Mouse (Mus musculus) forebrain, postnatal 0 days (tissue): Measurements from ENCODE around the gene Fam83f. TPM values are rescaled to one million over a fixed set of nuclear protein-coding genes. Genes with fewer than 3 reads are reported as not detected.

Experiments used
- ATAC-seq: fragments of 200-750 bp; cut with Nextera tagmentation; 2 replicates; pipeline ENCODE4 v1.8.0; 2017; ENCODE audit warnings: mild to moderate bottlenecking, moderate library complexity
- DNase-seq: peaks from one replicate; pipeline ENCODE4 v3.0.0-alpha.2; 2015
- H3K27ac ChIP-seq: fragments of 300-500 bp; sonication (generic); 2 replicates; pipeline ENCODE4 v1.5.1; 2014; ENCODE audit warnings: low read depth, mild to moderate bottlenecking, antibody characterized with exemption, low read length, moderate library complexity, mixed read lengths
- H3K27me3 ChIP-seq: fragments of 300-500 bp; sonication (generic); 2 replicates; pipeline ENCODE4 v1.6.1; 2014; ENCODE audit warnings: mild to moderate bottlenecking, low read length, mixed read lengths; ENCODE audit not compliant: insufficient read depth
- H3K36me3 ChIP-seq: fragments of 300-500 bp; sonication (generic); 2 replicates; pipeline ENCODE4 v1.6.1; 2014; ENCODE audit warnings: mild to moderate bottlenecking, moderate library complexity; ENCODE audit not compliant: insufficient read depth
- H3K4me1 ChIP-seq: fragments of 300-500 bp; sonication (generic); 2 replicates; pipeline ENCODE4 v1.6.1; 2014; ENCODE audit warnings: antibody characterized with exemption; ENCODE audit not compliant: insufficient read depth
- H3K4me2 ChIP-seq: fragments of 300-500 bp; sonication (generic); 2 replicates; pipeline ENCODE4 v1.6.1; 2014; ENCODE audit warnings: low read depth, mild to moderate bottlenecking, moderate library complexity
- H3K4me3 ChIP-seq: fragments of 300-500 bp; sonication (generic); 2 replicates; pipeline ENCODE4 v1.5.1; 2014; ENCODE audit warnings: low read depth, low read length, mixed read lengths
- H3K9ac ChIP-seq: fragments of 300-500 bp; sonication (generic); 2 replicates; pipeline ENCODE4 v1.6.1; 2014; ENCODE audit warnings: mild to moderate bottlenecking
- H3K9me3 ChIP-seq: fragments of 300-500 bp; sonication (generic); 2 replicates; pipeline ENCODE4 v1.6.1; 2016; ENCODE audit warnings: low read length
- CTCF ChIP-seq: sonication (generic); IDR thresholded peaks from 2 replicates; pipeline ENCODE4 v1.5.1; 2016; ENCODE audit warnings: antibody characterized with exemption, control low read depth, low read depth
- WGBS: fragments of 180-500 bp; shearing (Covaris S2); extraction: QIAGEN DNeasy Blood & Tissue Kit; methylation state at CpG from one replicate; pipeline ENCODE4 v1.1.7; 2014; 5-methylcytosine and 5-hydroxymethylcytosine counted together
- polyA plus RNA-seq: library from polyadenylated mRNA; unstranded; fragments of >200 nt; fragmentation: Nextera tagmentation; extraction: Ambion mirVana; gene quantifications from 2 replicates; pipeline ENCODE4 v1.2.1, GENCODE M21; 2015
- total RNA-seq: library from RNA; depleted of rRNA; stranded (reverse); fragments of >200 nt; gene quantifications from 2 replicates; pipeline ENCODE4 v1.2.3, GENCODE M21; 2014

The Fam83f gene
- total and polyA plus RNA-seq, 2 experiments from 2014 or later: 0.36 to 1.1 TPM

- H3K4me3 ChIP-seq: no peak overlapping the region
- TF ChIP-seq CTCF: no peak
- no peaks in the 10 kb centered on the region; the same call in 1 of the 2 replicates for H3K27me3 ChIP-seq
- DNase-seq (no peak), ATAC-seq (no peak)
- no peak overlapping the region for H3K4me2 ChIP-seq
- H3K36me3 ChIP-seq: no peaks in the 10 kb centered on the region
- no peak overlapping the region for H3K9ac ChIP-seq
- no peaks in the 10 kb centered on the region for H3K9me3 ChIP-seq
- H3K4me1 ChIP-seq: peaks cover 9% of the 10 kb centered on the region; the same call in 1 of the 2 replicates
- 59% methylated on average over 2 of the region's 2 CpGs for WGBS
- H3K27ac ChIP-seq: no peak overlapping the region
These were observed 1.2 kb downstream of the Fam83f start for GRCm38 (mm10) chr15:80672810-80673209.

GRCm38 (mm10) chr15:80673337-80674095, 1.9 kb downstream of the Fam83f start:
- DNase-seq (no peak), ATAC-seq (no peak)
- no peak overlapping the region for H3K9ac ChIP-seq
- H3K9me3 ChIP-seq: no peaks in the 10 kb centered on the region
- peaks cover 9% of the 10 kb centered on the region; the same call in 1 of the 2 replicates for H3K4me1 ChIP-seq
- H3K27me3 ChIP-seq: no peaks in the 10 kb centered on the region; the same call in 1 of the 2 replicates
- no peaks in the 10 kb centered on the region for H3K36me3 ChIP-seq
- 72% methylated on average over 4 of the region's 4 CpGs for WGBS
- no peak overlapping the region for H3K27ac ChIP-seq
- H3K4me2 ChIP-seq: no peak overlapping the region
- no peak for TF ChIP-seq CTCF
- no peak overlapping the region for H3K4me3 ChIP-seq

- no peak for DNase-seq
- Histone ChIP-seq H3K9ac (no peak overlapping the region), H3K36me3 (no peaks in the 10 kb centered on the region), H3K4me3 (no peak overlapping the region), H3K27me3 (no peaks in the 10 kb centered on the region; the same call in 1 of the 2 replicates), H3K4me1 (peaks cover 12% of the 10 kb centered on the region; the same call in 1 of the 2 replicates), H3K4me2 (no peak overlapping the region), H3K9me3 (no peaks in the 10 kb centered on the region), H3K27ac (no peak overlapping the region)
- no peak for ATAC-seq
- WGBS: 85% methylated on average over 6 of the region's 6 CpGs
- TF ChIP-seq CTCF: no peak
These were observed 3.1 kb downstream of the Fam83f start for GRCm38 (mm10) chr15:80674700-80675099.

- Histone ChIP-seq H3K9me3 (no peaks in the 10 kb centered on the region), H3K27me3 (no peaks in the 10 kb centered on the region), H3K36me3 (no peaks in the 10 kb centered on the region), H3K27ac (no peak overlapping the region), H3K4me2 (no peak overlapping the region), H3K4me3 (no peak overlapping the region), H3K9ac (no peak overlapping the region), H3K4me1 (peaks cover 4% of the 10 kb centered on the region; the same call in 1 of the 2 replicates)
- ATAC-seq: peak; percentile 80
- WGBS: 23% methylated on average over 8 of the region's 8 CpGs
- TF ChIP-seq CTCF: no peak
- DNase-seq: peak; percentile 73
These were observed 8.0 kb downstream of the Fam83f start for GRCm38 (mm10) chr15:80679515-80680215.

- 57% methylated on average over 7 of the region's 7 CpGs for WGBS
- H3K9me3 ChIP-seq: no peaks in the 10 kb centered on the region
- H3K36me3 ChIP-seq: no peaks in the 10 kb centered on the region
- no peak for TF ChIP-seq CTCF
- H3K27me3 ChIP-seq: no peaks in the 10 kb centered on the region
- no peak overlapping the region for H3K4me3 ChIP-seq
- no peak for ATAC-seq
- H3K9ac ChIP-seq: no peak overlapping the region
- H3K4me1 ChIP-seq: peaks cover 4% of the 10 kb centered on the region; the same call in 1 of the 2 replicates
- DNase-seq: no peak
- no peak overlapping the region for H3K4me2 ChIP-seq
- H3K27ac ChIP-seq: no peak overlapping the region
These were observed 8.8 kb downstream of the Fam83f start for GRCm38 (mm10) chr15:80680347-80681030.

GRCm38 (mm10) chr15:80681466-80681881, 9.8 kb downstream of the Fam83f start:
- Histone ChIP-seq H3K27me3 (no peaks in the 10 kb centered on the region), H3K4me1 (peaks cover 4% of the 10 kb centered on the region; the same call in 1 of the 2 replicates), H3K9me3 (no peaks in the 10 kb centered on the region), H3K9ac (no peak overlapping the region), H3K4me3 (no peak overlapping the region), H3K27ac (no peak overlapping the region), H3K4me2 (no peak overlapping the region), H3K36me3 (no peaks in the 10 kb centered on the region)
- DNase-seq (no peak), ATAC-seq (peak; percentile 17; the same call in 1 of the 2 replicates)
- no peak for TF ChIP-seq CTCF
- 45% methylated on average over 4 of the region's 4 CpGs for WGBS
